Mouse (Mus musculus) intestine, embryonic 16.5 days (tissue): Measurements from ENCODE around the gene Dapk3. TPM values are rescaled to one million over a fixed set of nuclear protein-coding genes. Genes with fewer than 3 reads are reported as not detected.
"Not testable (repeated sequence)": the region's sequence is repeated elsewhere in the genome, so short reads cannot be mapped to it uniquely, and the experiment has no call there.

Experiments
- ATAC-seq: fragments of 200-750 bp; cut with Nextera tagmentation; 2 replicates; pipeline ENCODE4 v1.8.0; 2017; ENCODE audit warnings: moderate TSS enrichment, moderate library complexity
- H3K27ac ChIP-seq: fragments of 300-500 bp; sonication (generic); 2 replicates; pipeline ENCODE4 v1.5.1; 2014; ENCODE audit warnings: mild to moderate bottlenecking, low read length
- H3K27me3 ChIP-seq: fragments of 300-500 bp; sonication (generic); replicated peaks from 2 replicates; pipeline ENCODE4 v1.6.1; 2014; ENCODE audit warnings: low read length, control low read depth, mixed read lengths; ENCODE audit not compliant: control insufficient read depth, insufficient read depth
- H3K36me3 ChIP-seq: fragments of 300-500 bp; sonication (generic); 2 replicates; pipeline ENCODE4 v1.6.1; 2014; ENCODE audit warnings: low read length, control low read depth; ENCODE audit not compliant: control insufficient read depth, insufficient read depth
- H3K4me1 ChIP-seq: fragments of 300-500 bp; sonication (generic); 2 replicates; pipeline ENCODE4 v1.6.1; 2014; ENCODE audit warnings: low read length, control low read depth, mixed read lengths; ENCODE audit not compliant: control insufficient read depth, insufficient read depth
- H3K4me2 ChIP-seq: fragments of 300-500 bp; sonication (generic); 2 replicates; pipeline ENCODE4 v1.6.1; 2014; ENCODE audit warnings: low read depth, low read length, control low read depth
- H3K4me3 ChIP-seq: fragments of 300-500 bp; sonication (generic); 2 replicates; pipeline ENCODE4 v1.5.1; 2014; ENCODE audit warnings: mild to moderate bottlenecking, low read length
- H3K9ac ChIP-seq: fragments of 300-500 bp; sonication (generic); 2 replicates; pipeline ENCODE4 v1.6.1; 2014; ENCODE audit warnings: low read depth, low read length
- H3K9me3 ChIP-seq: fragments of 300-500 bp; sonication (generic); 2 replicates; pipeline ENCODE4 v1.6.1; 2016; ENCODE audit warnings: low read length, control low read depth; ENCODE audit not compliant: control insufficient read depth
- WGBS: fragments of 180-500 bp; shearing (Covaris S2); extraction: QIAGEN DNeasy Blood & Tissue Kit; methylation state at CpG from one replicate; pipeline ENCODE4 v1.1.7; 2014; 5-methylcytosine and 5-hydroxymethylcytosine counted together
- polyA plus RNA-seq: library from polyadenylated mRNA; unstranded; fragments of >200 nt; fragmentation: Nextera tagmentation; extraction: Ambion mirVana; gene quantifications from 2 replicates; pipeline ENCODE4 v1.2.1, GENCODE M21; 2015

Dapk3 gene
- polyA plus RNA-seq, 1 experiment from 2014 or later = 15.4 TPM

GRCm38 (mm10) chr10:81181860-81182259 is 945 bp upstream of the Dapk3 start:
- H3K4me3 ChIP-seq, H3K27ac ChIP-seq, ATAC-seq, H3K27me3 ChIP-seq, H3K4me2 ChIP-seq, H3K9ac ChIP-seq, H3K9me3 ChIP-seq: not testable (repeated sequence)
- H3K36me3 ChIP-seq = peaks cover 46% of the 10 kb centered on the region
- peaks cover 48% of the 10 kb centered on the region for H3K4me1 ChIP-seq
- WGBS = 80% methylated on average over 12 of the region's 12 CpGs

GRCm38 (mm10) chr10:81183805-81184204 is 1.0 kb downstream of the Dapk3 start, which contains the start of gene 4930442H23Rik:
4930442H23Rik (minus strand) TSS chr10:81183849.
- H3K27ac ChIP-seq = peak within 1 kb of the TSS; percentile 84
- H3K9ac ChIP-seq = peak within 1 kb of the TSS; percentile 80
- H3K27me3 ChIP-seq = no peaks in the 10 kb centered on the region
- WGBS = 78% methylated on average over 5 of the region's 5 CpGs
- H3K9me3 ChIP-seq = no peaks in the 10 kb centered on the region
- H3K4me2 ChIP-seq = peak within 1 kb of the TSS; percentile 63
- H3K4me1 ChIP-seq = peaks cover 34% of the 10 kb centered on the region
- ATAC-seq = no peak
- H3K4me3 ChIP-seq = peak within 1 kb of the TSS; percentile 69
- H3K36me3 ChIP-seq = peaks cover 39% of the 10 kb centered on the region

GRCm38 (mm10) chr10:81184765-81185164 is 2.0 kb downstream of the Dapk3 start:
- Histone ChIP-seq H3K4me1 (peaks cover 27% of the 10 kb centered on the region), H3K4me3 (no peak overlapping the region), H3K36me3 (peaks cover 34% of the 10 kb centered on the region), H3K9ac (peak overlapping the region; percentile 44; the same call in 1 of the 2 replicates), H3K27ac (peak overlapping the region; percentile 84), H3K9me3 (no peaks in the 10 kb centered on the region), H3K4me2 (no peak overlapping the region), H3K27me3 (no peaks in the 10 kb centered on the region)
- 0 out of 2 replicates have a peak, but pooled peaks have one; percentile 2 for ATAC-seq
- WGBS = 15% methylated on average over 4 of the region's 4 CpGs

- Histone ChIP-seq H3K36me3 (peaks cover 21% of the 10 kb centered on the region), H3K9ac (peak overlapping the region; percentile 10; the same call in 1 of the 2 replicates), H3K4me3 (no peak overlapping the region), H3K4me2 (no peak overlapping the region), H3K27ac (no peak overlapping the region), H3K4me1 (peaks cover 29% of the 10 kb centered on the region), H3K9me3 (no peaks in the 10 kb centered on the region), H3K27me3 (no peaks in the 10 kb centered on the region)
- 93% methylated on average over 9 of the region's 9 CpGs for WGBS
- no peak for ATAC-seq
Observed at GRCm38 (mm10) chr10:81187161-81187560, 4.4 kb downstream of the Dapk3 start.

GRCm38 (mm10) chr10:81189821-81190220 is 7.0 kb downstream of the Dapk3 start:
- Histone ChIP-seq H3K27ac (no peak overlapping the region), H3K4me2 (no peak overlapping the region), H3K4me1 (peaks cover 32% of the 10 kb centered on the region), H3K4me3 (no peak overlapping the region), H3K9me3 (no peaks in the 10 kb centered on the region), H3K27me3 (0 out of 2 replicates have a peak, but pooled peaks cover 8% of the 10 kb centered on the region), H3K36me3 (peaks cover 21% of the 10 kb centered on the region), H3K9ac (no peak overlapping the region)
- WGBS = 81% methylated on average over 26 of the region's 26 CpGs
- ATAC-seq = no peak

- H3K27me3 ChIP-seq = peaks cover 12% of the 10 kb centered on the region; the same call in 1 of the 2 replicates
- no peak overlapping the region for H3K4me3 ChIP-seq
- H3K27ac ChIP-seq = no peak overlapping the region; the same call in 1 of the 2 replicates
- H3K9me3 ChIP-seq = no peaks in the 10 kb centered on the region
- no peak for ATAC-seq
- WGBS = 73% methylated on average over 31 of the region's 31 CpGs
- H3K4me2 ChIP-seq = no peak overlapping the region
- peaks cover 26% of the 10 kb centered on the region for H3K4me1 ChIP-seq
- H3K9ac ChIP-seq = no peak overlapping the region
- H3K36me3 ChIP-seq = peaks cover 18% of the 10 kb centered on the region
Observed at GRCm38 (mm10) chr10:81190236-81190911, 7.6 kb downstream of the Dapk3 start.

- H3K4me2 ChIP-seq = no peak overlapping the region
- 61% methylated on average over 6 of the region's 6 CpGs for WGBS
- no peak overlapping the region for H3K4me3 ChIP-seq
- ATAC-seq = no peak
- peaks cover 12% of the 10 kb centered on the region; the same call in 1 of the 2 replicates for H3K27me3 ChIP-seq
- H3K9ac ChIP-seq = no peak overlapping the region
- H3K4me1 ChIP-seq = peaks cover 27% of the 10 kb centered on the region
- H3K9me3 ChIP-seq = no peaks in the 10 kb centered on the region
- no peak overlapping the region; the same call in 1 of the 2 replicates for H3K27ac ChIP-seq
- H3K36me3 ChIP-seq = peaks cover 18% of the 10 kb centered on the region
Observed at GRCm38 (mm10) chr10:81190912-81191321, 8.1 kb downstream of the Dapk3 start.

GRCm38 (mm10) chr10:81191342-81191982 is 8.7 kb downstream of the Dapk3 start:
- no peak for ATAC-seq
- no peak overlapping the region for H3K4me3 ChIP-seq
- H3K36me3 ChIP-seq = peaks cover 18% of the 10 kb centered on the region
- H3K4me1 ChIP-seq = peaks cover 27% of the 10 kb centered on the region
- no peaks in the 10 kb centered on the region for H3K9me3 ChIP-seq
- H3K27ac ChIP-seq = no peak overlapping the region
- H3K9ac ChIP-seq = peak overlapping the region; percentile 90; the same call in 1 of the 2 replicates
- 81% methylated on average over 18 of the region's 18 CpGs for WGBS
- H3K4me2 ChIP-seq = peak overlapping the region; percentile 98
- peaks cover 12% of the 10 kb centered on the region; the same call in 1 of the 2 replicates for H3K27me3 ChIP-seq

GRCm38 (mm10) chr10:81192270-81192967 is 9.6 kb downstream of the Dapk3 start:
- Histone ChIP-seq H3K27me3 (peaks cover 12% of the 10 kb centered on the region; the same call in 1 of the 2 replicates), H3K36me3 (peaks cover 16% of the 10 kb centered on the region), H3K9me3 (no peaks in the 10 kb centered on the region), H3K27ac (peak overlapping the region; percentile 96), H3K9ac (peak overlapping the region; percentile 90), H3K4me2 (peak overlapping the region; percentile 98), H3K4me1 (peaks cover 27% of the 10 kb centered on the region), H3K4me3 (peak overlapping the region; percentile 66)
- ATAC-seq = peak; percentile 90
- 1% methylated on average over 88 of the region's 93 CpGs for WGBS
